In the genomic region with DNA sequence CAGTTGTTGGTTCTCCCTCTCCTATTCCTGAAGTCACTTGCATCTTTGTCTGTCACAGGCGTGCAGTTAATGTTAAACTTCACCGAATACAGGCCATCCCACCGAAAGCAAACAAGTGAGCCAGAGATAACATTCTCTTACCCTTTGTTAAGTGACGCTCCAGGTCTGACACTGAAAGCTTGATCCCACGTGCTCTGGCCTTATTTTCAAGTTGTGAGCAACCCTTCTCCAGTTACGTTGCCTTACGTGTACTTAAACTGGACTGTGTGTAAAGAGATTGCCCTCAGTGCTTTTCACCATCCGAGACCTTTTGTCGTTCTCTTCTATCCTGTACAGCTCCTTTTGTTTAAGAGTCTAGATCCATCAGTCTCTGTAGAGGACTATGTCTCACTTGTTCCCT, we compare ENCODE assay signal across 9 mouse cellular contexts. TPM values are rescaled to one million over a fixed set of nuclear protein-coding genes. Genes with fewer than 3 reads are reported as not detected.
DNase-seq lines count a peak whose midpoint lies in the region; ATAC-seq and TF ChIP-seq lines count a peak whose summit lies in the region.
"Had no signal": no experiment of that assay in that cellular context is flagged by ENCODE, and none has a peak within 500 bp of the region (broad histone marks: within the 10 kb centered on the region; RNA-seq: fewer than 3 reads in every experiment).

No protein-coding gene starts in this region.

- peaks cover 31% of the 10 kb centered on the region for H3K4me1 ChIP-seq in kidney, embryonic 16.5 days (ENCODE audit: insufficient read depth, low read length)
- H3K4me1 ChIP-seq in embryonic facial prominence, embryonic 15.5 days = peaks cover 12% of the 10 kb centered on the region
- H3K4me1 ChIP-seq in hindbrain, postnatal 0 days (ENCODE audit: insufficient read depth, low read length) = no peaks in the 10 kb centered on the region

- no peak overlapping the region for H3ac ChIP-seq in myocyte (ENCODE audit: control insufficient read depth, insufficient read length)

- no peaks in the 10 kb centered on the region for H3K36me3 ChIP-seq in kidney, embryonic 16.5 days (ENCODE audit: insufficient read depth, low read length)
- 0 out of 2 replicates have a peak, but pooled peaks cover 5% of the 10 kb centered on the region for H3K36me3 ChIP-seq in embryonic facial prominence, embryonic 15.5 days
- H3K36me3 ChIP-seq in hindbrain, postnatal 0 days (ENCODE audit: insufficient read depth, low read length) = no peaks in the 10 kb centered on the region
- H3K36me3 ChIP-seq in myocyte (ENCODE audit: control insufficient read depth, insufficient read depth) = peaks cover 9% of the 10 kb centered on the region

- H3K79me2 ChIP-seq in myocyte (ENCODE audit: control insufficient read depth, insufficient read depth) = peaks cover 36% of the 10 kb centered on the region

- DNase-seq in kidney, postnatal 36 days = no peak
- DNase-seq in hindbrain, postnatal 0 days (ENCODE audit: low spot score) = no peak
- no peak for DNase-seq in frontal cortex, postnatal 14 days (ENCODE audit: low spot score in 2 of 2)
- no peak for DNase-seq in ovary, postnatal 36 days (ENCODE audit: low spot score)
- no peak for DNase-seq in cerebellum, postnatal 4 days (ENCODE audit: low spot score in 2 of 2)
- DNase-seq: cerebellum, adult 11 months had no signal

- no peak overlapping the region; the same call in 1 of the 2 replicates for H3K9ac ChIP-seq in kidney, embryonic 16.5 days (replicated peaks; ENCODE audit: low read length)
- no peak overlapping the region for H3K9ac ChIP-seq in embryonic facial prominence, embryonic 15.5 days
- H3K9ac ChIP-seq in hindbrain, postnatal 0 days (replicated peaks; ENCODE audit: low read length) = no peak overlapping the region

- H3K27ac ChIP-seq in kidney, embryonic 16.5 days (ENCODE audit: low read length) = no peak overlapping the region
- no peak overlapping the region for H3K27ac ChIP-seq in embryonic facial prominence, embryonic 15.5 days (replicated peaks)
- no peak overlapping the region for H3K27ac ChIP-seq in hindbrain, postnatal 0 days

- peak overlapping the region; percentile 72 for H3K4me2 ChIP-seq in kidney, embryonic 16.5 days (replicated peaks; ENCODE audit: low read depth, low read length)
- peak overlapping the region; percentile 72 for H3K4me2 ChIP-seq in embryonic facial prominence, embryonic 15.5 days (replicated peaks)
- H3K4me2 ChIP-seq in hindbrain, postnatal 0 days (ENCODE audit: low read depth, low read length) = peak overlapping the region; percentile 74
- peak overlapping the region; percentile 91 for H3K4me2 ChIP-seq in myocyte (ENCODE audit: low read depth)

- no peak for TF ChIP-seq CTCF in hindbrain, postnatal 0 days (IDR thresholded peaks at IDR 0.05; ENCODE audit: low read depth)

- no peaks in the 10 kb centered on the region for H3K9me3 ChIP-seq in kidney, embryonic 16.5 days (ENCODE audit: low read length)
- H3K9me3 ChIP-seq in embryonic facial prominence, embryonic 15.5 days (replicated peaks) = no peaks in the 10 kb centered on the region
- H3K9me3 ChIP-seq in hindbrain, postnatal 0 days (ENCODE audit: low read length) = no peaks in the 10 kb centered on the region

- ATAC-seq in kidney, embryonic 16.5 days (ENCODE audit: low FRiP score, low TSS enrichment) = no peak
- no peak for ATAC-seq in embryonic facial prominence, embryonic 15.5 days (ENCODE audit: insufficient number of reproducible peaks, low FRiP score, low TSS enrichment, low read depth)
- ATAC-seq in hindbrain, postnatal 0 days = no peak

- peak; percentile 32 for TF ChIP-seq POLR2A in myocyte (IDR thresholded peaks at IDR 0.05; ENCODE audit: insufficient read length, low read depth)

- H3K4me3 ChIP-seq in kidney, embryonic 16.5 days (ENCODE audit: low read length) = peak overlapping the region; percentile 74
- peak overlapping the region; percentile 63; the same call in 1 of the 2 replicates for H3K4me3 ChIP-seq in embryonic facial prominence, embryonic 15.5 days (replicated peaks)
- H3K4me3 ChIP-seq in hindbrain, postnatal 0 days (ENCODE audit: low read length) = no peak overlapping the region
- H3K4me3 ChIP-seq in myocyte = peak overlapping the region; percentile 88

- 20% methylated on average over 9 of the region's 9 CpGs for WGBS in kidney, embryonic 16.5 days
- 48% methylated on average over 9 of the region's 9 CpGs for WGBS in embryonic facial prominence, embryonic 15.5 days
- WGBS in hindbrain, postnatal 0 days = 53% methylated on average over 9 of the region's 9 CpGs

- no peaks in the 10 kb centered on the region for H3K27me3 ChIP-seq in kidney, embryonic 16.5 days (ENCODE audit: insufficient read depth, low read length)
- no peaks in the 10 kb centered on the region for H3K27me3 ChIP-seq in embryonic facial prominence, embryonic 15.5 days
- H3K27me3 ChIP-seq in hindbrain, postnatal 0 days (ENCODE audit: insufficient read depth, low read length) = no peaks in the 10 kb centered on the region
- no peaks in the 10 kb centered on the region for H3K27me3 ChIP-seq in myocyte (ENCODE audit: control insufficient read depth, insufficient read depth, insufficient read length)

TF ChIP-seq in myocyte, 11 proteins besides CTCF, POLR2A, EP300 and RAD21:
- peak; percentile 71 for TF ChIP-seq POLR2AphosphoS2 (IDR thresholded peaks at IDR 0.05; ENCODE audit: insufficient read length, low read depth)
- no peak for TF ChIP-seq SRF (IDR thresholded peaks at IDR 0.05; ENCODE audit: control insufficient read depth, insufficient read length, low read depth)
- no peak for TF ChIP-seq MYOD1 (IDR thresholded peaks at IDR 0.05; ENCODE audit: control insufficient read depth in 1 of 3, insufficient read length in 2 of 3, low read depth in 2 of 3)
TF ChIP-seq in myocyte: peak in this region for 1.

RNA-seq across cellular contexts. Expression of a gene that starts 2.2 kb away (rescaled TPM):
- 16.5 and 18.0 TPM in 2 replicates for polyA plus RNA-seq in kidney, embryonic 16.5 days (2015; fragmentation: Nextera tagmentation; extraction: Ambion mirVana)
- 13.4 and 14.1 TPM in 2 replicates for polyA plus RNA-seq in embryonic facial prominence, embryonic 15.5 days (2015; fragmentation: Nextera tagmentation; extraction: Ambion mirVana)
- 18.5 and 19.1 TPM in 2 replicates for total RNA-seq in hindbrain, postnatal 0 days (2014; rRNA removed)
- 5.6 and 5.8 TPM in 2 replicates for polyA plus RNA-seq in hindbrain, postnatal 0 days (2015; fragmentation: Nextera tagmentation; extraction: Ambion mirVana)
- 43.2 TPM for polyA plus RNA-seq in myocyte (2012; fragmentation: generic; extraction: Trizol)

RNA-seq across cellular contexts. Expression of a gene that starts 5.9 kb away (rescaled TPM):
- polyA plus RNA-seq in kidney, embryonic 16.5 days (2015; fragmentation: Nextera tagmentation; extraction: Ambion mirVana) = 3.4 and 11.5 TPM in 2 replicates
- 3.9 and 7.7 TPM in 2 replicates for polyA plus RNA-seq in embryonic facial prominence, embryonic 15.5 days (2015; fragmentation: Nextera tagmentation; extraction: Ambion mirVana)
- 6.5 and 10.6 TPM in 2 replicates for total RNA-seq in hindbrain, postnatal 0 days (2014; rRNA removed)
- polyA plus RNA-seq in hindbrain, postnatal 0 days (2015; fragmentation: Nextera tagmentation; extraction: Ambion mirVana) = 8.2 and 8.3 TPM in 2 replicates
- polyA plus RNA-seq in myocyte (2012; fragmentation: generic; extraction: Trizol) = 4.3 TPM
